Mouse (Mus musculus) skeletal muscle tissue, adult 2 months (tissue): ENCODE results near the gene Toe1.
A peak's percentile ranks its signal among the peaks of the same experiment; 100 is the strongest.
"Not testable (repeated sequence)": the region's sequence is repeated elsewhere in the genome, so short reads cannot be mapped to it uniquely, and the experiment has no call there.

Experiments
- DNase-seq: peaks from one replicate; pipeline ENCODE4 v3.0.0-alpha.2; 2012; ENCODE audit warnings: low read depth, low spot score

Toe1 gene

DNA sequence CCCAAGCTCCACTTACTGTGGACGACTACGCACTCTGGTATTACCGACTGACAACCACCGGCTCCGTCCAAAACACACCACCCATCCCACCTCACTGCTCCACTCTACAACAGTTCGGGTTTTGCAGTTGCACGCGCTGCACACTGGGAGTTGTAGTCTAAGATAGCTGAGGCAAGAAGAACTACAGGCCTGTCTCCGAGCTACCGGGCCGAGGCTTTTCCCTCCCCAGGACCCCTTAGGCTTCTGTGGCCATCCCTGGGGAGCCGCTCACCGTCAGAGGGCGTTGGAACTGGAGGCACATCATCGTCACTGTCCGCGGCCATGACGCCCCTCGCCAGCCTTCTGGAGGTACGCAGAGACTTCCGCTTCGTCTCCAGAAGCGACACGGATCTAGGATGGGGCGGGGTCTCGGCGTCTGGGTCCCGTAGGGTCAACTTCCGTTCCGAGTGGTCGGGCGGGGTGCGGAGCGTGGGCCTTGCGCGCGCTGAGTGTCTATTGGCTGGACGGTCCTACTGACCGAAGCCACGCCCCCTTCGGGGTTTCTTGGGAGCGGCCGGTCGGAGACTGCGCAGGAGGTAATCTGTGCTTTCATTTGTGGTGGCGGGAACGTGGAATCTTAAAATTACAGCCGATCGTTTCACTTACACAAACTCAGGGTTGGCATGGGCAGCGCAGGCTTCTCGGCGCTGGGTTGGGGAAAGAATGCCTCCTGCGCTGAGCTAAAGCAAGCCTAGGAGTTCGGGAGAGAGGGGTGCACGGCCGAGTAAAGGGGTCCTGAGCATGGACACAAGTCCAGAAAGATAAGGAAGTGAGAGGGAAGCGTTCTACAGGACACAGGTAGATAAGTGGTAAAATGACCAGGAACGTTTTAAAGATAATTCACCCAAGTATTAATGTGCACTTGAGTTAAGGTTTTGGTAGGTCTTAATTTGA is at the start of gene Toe1, which contains the start of gene Mutyh:
Toe1 (minus strand) TSS at position 444 of the 933 bp plus-strand sequence.
Mutyh (plus strand) TSS at position 527 of the 933 bp plus-strand sequence.
- DNase-seq = peak; percentile 94

DNA sequence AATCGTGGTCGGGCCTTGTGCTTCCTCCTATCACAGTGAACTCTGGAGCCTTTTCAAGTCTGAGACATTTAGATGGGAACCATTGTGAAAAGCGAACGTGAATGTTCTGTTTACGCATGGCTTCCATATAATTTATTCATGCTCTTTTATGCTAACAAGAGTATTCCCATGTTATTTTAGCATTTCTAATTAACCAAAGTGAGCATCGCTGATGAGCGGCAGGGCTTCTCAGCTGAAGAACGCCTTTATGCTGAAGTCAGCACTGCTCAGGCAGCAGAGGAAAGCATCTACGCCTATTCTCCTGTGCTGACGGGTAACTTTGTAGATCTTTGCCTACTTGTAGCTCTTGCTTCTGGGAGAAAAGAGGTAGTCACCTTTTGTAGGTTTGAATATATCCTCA is 49.8 kb upstream of the Toe1 start:
- no peak for DNase-seq

GRCm38 (mm10) chr4:116854286-116854685 is 46.8 kb upstream of the Toe1 start:
- DNase-seq = no peak

DNA sequence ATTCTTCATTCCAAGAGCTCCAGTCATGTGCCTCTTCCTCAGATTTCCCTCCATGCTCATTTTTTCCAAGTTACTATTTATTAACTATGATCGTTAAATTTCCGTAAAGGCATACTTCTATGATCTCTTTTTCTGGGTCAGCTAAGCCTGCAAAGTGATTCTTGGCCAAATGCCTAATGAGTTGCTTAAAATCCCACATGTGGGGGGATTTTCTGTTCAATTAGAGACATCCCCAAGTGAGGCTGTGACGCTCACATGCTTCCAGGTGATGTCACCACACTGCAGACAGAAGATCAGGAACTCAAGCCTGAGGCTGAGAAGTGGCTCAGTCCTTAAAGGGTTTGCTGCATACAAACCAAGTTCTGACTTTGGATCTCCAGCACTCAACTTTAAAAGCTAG is 42.5 kb upstream of the Toe1 start:
- DNase-seq = no peak

- DNase-seq = no peak
These were observed 36.9 kb upstream of the Toe1 start for GRCm38 (mm10) chr4:116844324-116844723.

GRCm38 (mm10) chr4:116840841-116841240 is 33.4 kb upstream of the Toe1 start:
- no peak for DNase-seq

GRCm38 (mm10) chr4:116840096-116840495 is 32.7 kb upstream of the Toe1 start:
- DNase-seq = not testable (repeated sequence)

- DNase-seq = no peak
These were observed 31.6 kb upstream of the Toe1 start for GRCm38 (mm10) chr4:116838999-116839398.

- no peak for DNase-seq
These were observed 22.6 kb upstream of the Toe1 start for GRCm38 (mm10) chr4:116830070-116830368.

- no peak for DNase-seq
These were observed 22.1 kb upstream of the Toe1 start for GRCm38 (mm10) chr4:116829364-116830069.

DNA sequence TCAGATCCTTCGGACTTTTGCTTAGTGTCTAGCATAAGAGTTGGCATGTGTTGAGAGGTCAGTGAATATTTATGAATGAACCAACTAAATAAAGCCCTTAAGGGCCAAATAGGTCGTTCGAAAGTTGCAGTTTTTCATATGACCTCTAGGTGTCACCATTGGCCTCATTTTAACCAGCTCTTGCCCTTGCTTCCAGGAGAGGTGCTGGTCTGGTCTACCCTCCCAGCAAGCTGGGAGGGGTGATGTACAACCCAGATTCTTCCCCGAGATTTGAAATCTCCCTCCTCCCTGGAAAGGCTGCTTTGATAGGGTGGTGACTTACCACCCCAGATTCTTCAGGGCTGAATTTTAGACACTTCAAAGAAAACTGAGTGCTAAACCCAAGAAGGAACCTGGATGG is 20.4 kb upstream of the Toe1 start:
- DNase-seq = peak; percentile 64

- DNase-seq = peak; percentile 71
These were observed 17.1 kb upstream of the Toe1 start for GRCm38 (mm10) chr4:116824541-116825004.

GRCm38 (mm10) chr4:116821694-116822016 is 14.2 kb upstream of the Toe1 start, which contains the start of gene Hpdl:
Gene Hpdl, minus strand, starts transcription at chr4:116821707.
- no peak for DNase-seq

- peak; percentile 72 for DNase-seq
These were observed 13.7 kb upstream of the Toe1 start for GRCm38 (mm10) chr4:116820902-116821693.

DNA sequence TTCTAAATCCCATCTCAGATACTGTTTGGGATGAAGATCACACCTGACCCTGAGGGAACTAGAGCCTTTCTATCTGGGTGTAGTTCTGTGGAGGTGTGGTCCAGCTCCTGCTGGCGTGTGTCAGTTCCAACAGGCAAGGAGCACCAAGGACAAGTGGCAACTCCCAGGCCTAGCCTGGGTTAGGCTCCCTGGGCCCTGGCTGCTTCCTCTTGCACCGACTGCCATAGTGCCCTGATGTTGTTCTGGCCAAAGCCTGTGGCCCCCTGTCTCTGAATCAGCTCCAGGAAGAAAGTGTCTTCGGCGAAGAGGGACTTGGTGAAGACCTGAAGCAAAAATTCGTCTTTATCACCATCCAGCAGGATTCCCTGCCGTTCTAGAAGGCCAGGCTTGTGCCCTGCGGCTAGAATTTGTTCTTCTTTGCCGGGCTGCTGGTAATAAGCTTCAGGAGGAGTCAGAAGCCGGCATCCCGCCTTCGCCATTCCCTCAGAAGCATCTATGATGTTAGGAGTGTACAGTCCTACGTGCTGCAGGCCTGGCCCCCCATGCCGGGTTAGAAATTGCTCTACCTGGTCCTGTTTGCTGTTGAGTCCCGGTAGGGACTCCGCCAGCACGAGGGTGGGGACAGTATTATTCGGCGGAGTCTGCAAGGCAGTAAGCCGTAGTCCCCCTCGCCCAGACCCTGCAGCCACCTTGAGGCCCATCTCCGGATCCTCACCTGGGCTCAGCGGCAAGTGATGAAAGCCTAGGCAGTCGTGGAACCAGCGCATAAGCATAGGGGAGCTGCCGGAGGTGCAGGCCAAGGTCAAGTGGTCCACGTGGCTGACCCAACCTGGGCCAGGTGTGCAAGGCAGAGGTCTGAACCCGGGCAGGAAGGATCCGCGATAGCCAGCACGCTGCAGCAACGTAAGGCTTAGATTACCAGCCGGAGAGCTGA is 12.8 kb upstream of the Toe1 start:
- DNase-seq = no peak

- DNase-seq = no peak
These were observed 10.0 kb upstream of the Toe1 start for GRCm38 (mm10) chr4:116817486-116817885.

- peak; percentile 49 for DNase-seq
These were observed 7.8 kb upstream of the Toe1 start for GRCm38 (mm10) chr4:116815276-116815675.

DNA sequence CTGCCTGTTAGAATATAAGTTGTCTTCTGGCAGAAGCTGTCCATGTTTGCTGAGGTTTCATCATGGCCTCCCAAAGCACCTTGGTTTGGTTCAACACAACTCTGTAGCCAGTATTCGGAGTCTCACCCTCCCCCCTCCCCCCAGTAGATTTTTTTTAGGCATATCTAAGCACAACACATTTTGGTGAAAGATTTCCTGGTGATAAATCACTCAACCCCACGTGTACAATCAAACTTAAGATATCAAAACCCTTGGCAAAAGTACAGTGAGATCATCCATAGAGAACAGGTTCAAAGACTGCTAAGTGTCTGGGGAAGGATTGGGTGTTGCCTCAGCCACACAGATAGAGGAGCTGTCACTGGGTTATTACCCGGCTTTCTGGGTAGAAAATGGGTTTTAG is 3.6 kb upstream of the Toe1 start:
- no peak for DNase-seq

- DNase-seq = no peak
These were observed 7.5 kb downstream of the Toe1 start for GRCm38 (mm10) chr4:116799901-116800300.

DNA sequence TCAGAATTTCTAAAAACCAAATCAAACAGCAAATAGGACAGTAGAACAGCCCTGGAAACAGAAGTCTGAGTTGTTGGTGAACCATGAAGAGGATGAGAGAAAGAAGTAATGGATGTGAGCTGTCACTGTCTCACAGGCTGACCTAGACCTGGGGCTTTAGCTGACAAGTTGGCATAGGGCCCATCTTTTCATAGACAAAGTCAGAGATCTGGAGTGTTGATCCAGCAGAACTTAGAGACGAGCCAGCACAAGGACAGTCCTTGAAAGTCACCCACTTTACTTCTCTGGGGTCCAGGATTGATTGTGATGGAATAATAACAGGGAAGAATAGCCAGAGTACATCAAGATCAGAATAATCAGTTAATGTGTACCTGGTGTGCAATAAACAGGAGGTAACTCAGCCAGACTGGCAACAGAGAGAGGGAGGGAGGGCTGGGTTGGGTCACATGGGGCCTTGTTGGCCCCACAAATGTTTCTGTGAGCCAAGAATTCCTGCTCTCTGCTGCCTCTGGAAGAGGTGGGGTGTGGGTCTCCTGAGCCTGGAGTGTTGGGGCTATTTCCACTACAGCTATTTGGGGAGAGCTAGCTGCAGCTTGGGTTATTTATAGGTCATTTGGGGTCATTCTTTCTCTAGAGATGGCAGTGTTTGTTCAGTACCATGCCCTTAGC is 10.9 kb downstream of the Toe1 start:
- peak; percentile 62 for DNase-seq
